Mouse (Mus musculus): Measurements from ENCODE around the gene Ap2a1. TPM values are rescaled to one million over a fixed set of nuclear protein-coding genes. Genes with fewer than 3 reads are reported as not detected.

Ap2a1 gene
- polyA plus RNA-seq, 1 experiment = 60.3 TPM

GRCm38 (mm10) chr7:44864595-44865542, 64.4 kb downstream of the Ap2a1 start:
- Histone ChIP-seq H3K27ac (ENCODE audit: control insufficient read depth, insufficient read depth, low read depth, low read length, poor library complexity) (no peak overlapping the region; the same call in 1 of the 2 replicates), H3K4me1 (ENCODE audit: control insufficient read depth, insufficient read depth, low read length) (peaks cover 7% of the 10 kb centered on the region)
- TF ChIP-seq POLR2A (IDR thresholded peaks at IDR 0.05; ENCODE audit: borderline replicate concordance, control insufficient read depth, low read depth, low read length) (peak; percentile 26; the same call in 1 of the 2 replicates), CTCF (IDR thresholded peaks at IDR 0.05; ENCODE audit: control insufficient read depth, insufficient read depth, low read length) (no peak)

GRCm38 (mm10) chr7:44863982-44864494, 65.3 kb downstream of the Ap2a1 start:
- H3K27ac ChIP-seq (ENCODE audit: control insufficient read depth, insufficient read depth, low read depth, low read length, poor library complexity) = no peak overlapping the region
- H3K4me3 ChIP-seq (replicated peaks; ENCODE audit: control insufficient read depth, low read depth, low read length) = no peak overlapping the region
- peaks cover 7% of the 10 kb centered on the region for H3K4me1 ChIP-seq (ENCODE audit: control insufficient read depth, insufficient read depth, low read length)
- TF ChIP-seq CTCF (IDR thresholded peaks at IDR 0.05; ENCODE audit: control insufficient read depth, insufficient read depth, low read length) (no peak), POLR2A (IDR thresholded peaks at IDR 0.05; ENCODE audit: borderline replicate concordance, control insufficient read depth, low read depth, low read length) (no peak)
- WGBS = 83% methylated on average over 11 of the region's 11 CpGs

More at GRCm38 (mm10) chr7:44864595-44865542, 64.4 kb downstream of the Ap2a1 start:
- 67% methylated on average over 24 of the region's 24 CpGs for WGBS
- H3K4me3 ChIP-seq (replicated peaks; ENCODE audit: control insufficient read depth, low read depth, low read length) = no peak overlapping the region

GRCm38 (mm10) chr7:44863210-44863609, 66.1 kb downstream of the Ap2a1 start:
- TF ChIP-seq POLR2A (IDR thresholded peaks at IDR 0.05; ENCODE audit: borderline replicate concordance, control insufficient read depth, low read depth, low read length) = no peak
- no peak for TF ChIP-seq CTCF (IDR thresholded peaks at IDR 0.05; ENCODE audit: control insufficient read depth, insufficient read depth, low read length)
- H3K4me3 ChIP-seq (replicated peaks; ENCODE audit: control insufficient read depth, low read depth, low read length) = no peak overlapping the region
- H3K27ac ChIP-seq (ENCODE audit: control insufficient read depth, insufficient read depth, low read depth, low read length, poor library complexity) = no peak overlapping the region
- H3K4me1 ChIP-seq (ENCODE audit: control insufficient read depth, insufficient read depth, low read length) = peaks cover 7% of the 10 kb centered on the region
- 87% methylated on average over 14 of the region's 14 CpGs for WGBS

- H3K4me1 ChIP-seq (ENCODE audit: control insufficient read depth, insufficient read depth, low read length) = peaks cover 7% of the 10 kb centered on the region
- no peak overlapping the region for H3K4me3 ChIP-seq (replicated peaks; ENCODE audit: control insufficient read depth, low read depth, low read length)
- H3K27ac ChIP-seq (ENCODE audit: control insufficient read depth, insufficient read depth, low read depth, low read length, poor library complexity) = no peak overlapping the region
- WGBS = 95% methylated on average over 8 of the region's 8 CpGs
- no peak for TF ChIP-seq POLR2A (IDR thresholded peaks at IDR 0.05; ENCODE audit: borderline replicate concordance, control insufficient read depth, low read depth, low read length)
- no peak for TF ChIP-seq CTCF (IDR thresholded peaks at IDR 0.05; ENCODE audit: control insufficient read depth, insufficient read depth, low read length)
Measured at GRCm38 (mm10) chr7:44862434-44862833, 66.9 kb downstream of the Ap2a1 start.

GRCm38 (mm10) chr7:44861429-44861816, 67.9 kb downstream of the Ap2a1 start:
- WGBS = 88% methylated on average over 14 of the region's 14 CpGs
- peaks cover 5% of the 10 kb centered on the region for H3K4me1 ChIP-seq (ENCODE audit: control insufficient read depth, insufficient read depth, low read length)
- no peak overlapping the region for H3K4me3 ChIP-seq (replicated peaks; ENCODE audit: control insufficient read depth, low read depth, low read length)
- no peak overlapping the region for H3K27ac ChIP-seq (ENCODE audit: control insufficient read depth, insufficient read depth, low read depth, low read length, poor library complexity)
- TF ChIP-seq CTCF (IDR thresholded peaks at IDR 0.05; ENCODE audit: control insufficient read depth, insufficient read depth, low read length) = 0 out of 2 replicates have a peak, but pooled peaks have one; percentile 2
- no peak; the same call in 1 of the 2 replicates for TF ChIP-seq POLR2A (IDR thresholded peaks at IDR 0.05; ENCODE audit: borderline replicate concordance, control insufficient read depth, low read depth, low read length)

- Histone ChIP-seq H3K4me3 (replicated peaks; ENCODE audit: control insufficient read depth, low read depth, low read length) (no peak overlapping the region), H3K4me1 (ENCODE audit: control insufficient read depth, insufficient read depth, low read length) (peaks cover 2% of the 10 kb centered on the region; the same call in 1 of the 2 replicates), H3K27ac (ENCODE audit: control insufficient read depth, insufficient read depth, low read depth, low read length, poor library complexity) (no peak overlapping the region)
- peak; percentile 48; the same call in 1 of the 2 replicates for TF ChIP-seq POLR2A (IDR thresholded peaks at IDR 0.05; ENCODE audit: borderline replicate concordance, control insufficient read depth, low read depth, low read length)
- TF ChIP-seq CTCF (IDR thresholded peaks at IDR 0.05; ENCODE audit: control insufficient read depth, insufficient read depth, low read length) = peak; percentile 94
- WGBS = 63% methylated on average over 22 of the region's 22 CpGs
Measured at GRCm38 (mm10) chr7:44860576-44861428, 68.5 kb downstream of the Ap2a1 start.

DNA sequence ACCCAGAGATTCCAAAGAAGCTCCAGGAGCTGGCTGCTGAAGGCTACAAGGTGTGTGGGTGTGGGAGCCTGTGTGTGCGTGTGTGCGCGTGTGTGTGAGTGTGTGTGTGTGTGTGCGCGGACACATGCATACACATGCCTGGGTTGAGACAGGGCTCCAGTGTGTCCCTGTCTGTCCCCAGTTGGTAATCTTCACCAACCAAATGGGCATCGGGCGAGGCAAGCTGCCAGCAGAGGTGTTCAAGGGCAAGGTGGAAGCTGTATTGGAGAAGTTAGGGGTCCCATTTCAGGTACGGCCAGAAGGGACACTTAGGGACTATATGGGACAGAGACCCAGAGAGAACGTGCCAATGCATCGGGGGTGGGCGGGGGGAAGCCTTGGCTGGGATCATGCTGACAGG, 69.4 kb downstream of the Ap2a1 start:
- Histone ChIP-seq H3K4me3 (replicated peaks; ENCODE audit: control insufficient read depth, low read depth, low read length) (no peak overlapping the region), H3K27ac (ENCODE audit: control insufficient read depth, insufficient read depth, low read depth, low read length, poor library complexity) (no peak overlapping the region), H3K4me1 (ENCODE audit: control insufficient read depth, insufficient read depth, low read length) (peaks cover 4% of the 10 kb centered on the region; the same call in 1 of the 2 replicates)
- TF ChIP-seq POLR2A (IDR thresholded peaks at IDR 0.05; ENCODE audit: borderline replicate concordance, control insufficient read depth, low read depth, low read length) (no peak), CTCF (IDR thresholded peaks at IDR 0.05; ENCODE audit: control insufficient read depth, insufficient read depth, low read length) (no peak)
- 87% methylated on average over 11 of the region's 11 CpGs for WGBS

All from bone marrow, adult 2 months (tissue).